12 mouse cellular contexts compared by ENCODE assay signal in the genomic region with DNA sequence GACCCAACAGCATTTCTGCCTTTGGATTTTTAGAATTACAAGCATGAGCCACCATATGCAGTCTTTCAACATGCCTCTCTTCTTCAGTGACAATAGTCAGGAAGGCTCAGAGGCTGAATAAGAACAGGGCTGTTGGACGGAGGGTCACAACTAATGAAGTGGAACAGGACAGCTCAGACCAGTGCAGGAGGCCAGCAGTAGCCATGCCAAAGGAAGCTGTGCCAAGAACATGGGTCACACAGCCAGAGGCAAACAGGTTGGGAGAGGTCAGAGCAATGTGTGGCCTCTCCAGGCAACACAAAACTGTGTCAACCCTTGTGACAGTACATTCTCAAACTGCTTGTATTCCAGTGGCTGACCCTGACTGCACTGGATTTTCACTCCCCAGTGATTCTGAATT. TPM values are rescaled to one million over a fixed set of nuclear protein-coding genes. Genes with fewer than 3 reads are reported as not detected.
DNase-seq lines count a peak whose midpoint lies in the region; ATAC-seq and TF ChIP-seq lines count a peak whose summit lies in the region.
"Had no signal": no experiment of that assay in that cellular context is flagged by ENCODE, and none has a peak within 500 bp of the region (broad histone marks: within the 10 kb centered on the region; RNA-seq: fewer than 3 reads in every experiment).

No protein-coding gene starts in this region.

- WGBS in heart, embryonic 11.5 days (ENCODE audit: insufficient replicate concordance), result 81% methylated on average over 1 of the region's 1 CpGs
- WGBS in forebrain, embryonic 15.5 days, result 33% methylated on average over 1 of the region's 1 CpGs
- 40% methylated on average over 1 of the region's 1 CpGs for WGBS in kidney, postnatal 0 days

- no peak for TF ChIP-seq CTCF in kidney, postnatal 0 days (IDR thresholded peaks at IDR 0.05; ENCODE audit: low read depth)

- no peak for ATAC-seq in heart, embryonic 11.5 days (replicated peaks; ENCODE audit: insufficient number of reproducible peaks, low FRiP score, low TSS enrichment)
- peak; percentile 60 for ATAC-seq in forebrain, embryonic 15.5 days (replicated peaks)
- ATAC-seq in kidney, postnatal 0 days (replicated peaks; ENCODE audit: low FRiP score, low read depth), result peak; percentile 69; the same call in 1 of the 2 replicates
- ATAC-seq in monocyte, adult 5-6 weeks (replicated peaks; ENCODE audit: insufficient number of reproducible peaks, low FRiP score, low TSS enrichment, poor library complexity, severe bottlenecking), result no peak
- ATAC-seq: inflammation-experienced regulatory T-cells, adult 6 months had no signal

- no peak overlapping the region for H3K4me2 ChIP-seq in heart, embryonic 11.5 days
- no peak overlapping the region for H3K4me2 ChIP-seq in forebrain, embryonic 15.5 days (replicated peaks)
- no peak overlapping the region for H3K4me2 ChIP-seq in kidney, postnatal 0 days (ENCODE audit: low read length)
- H3K4me2 ChIP-seq: limb, embryonic 12.5 days; neural tube, embryonic 13.5 days had no signal

- H3K4me1 ChIP-seq in heart, embryonic 11.5 days (ENCODE audit: control insufficient read depth, insufficient read depth, low read length), result no peaks in the 10 kb centered on the region
- no peaks in the 10 kb centered on the region for H3K4me1 ChIP-seq in forebrain, embryonic 15.5 days
- H3K4me1 ChIP-seq in kidney, postnatal 0 days (replicated peaks; ENCODE audit: insufficient read depth, low read length), result no peaks in the 10 kb centered on the region
- H3K4me1 ChIP-seq: embryonic facial prominence, embryonic 10.5 days; limb, embryonic 12.5 days; neural tube, embryonic 13.5 days had no signal

- no peak overlapping the region for H3K4me3 ChIP-seq in heart, embryonic 11.5 days (ENCODE audit: low read depth, low read length)
- no peak overlapping the region for H3K4me3 ChIP-seq in forebrain, embryonic 15.5 days
- no peak overlapping the region for H3K4me3 ChIP-seq in kidney, postnatal 0 days (replicated peaks; ENCODE audit: low read depth, low read length)
- H3K4me3 ChIP-seq: embryonic facial prominence, embryonic 10.5 days; limb, embryonic 12.5 days; neural tube, embryonic 13.5 days had no signal

- DNase-seq in heart, adult 18-20 months, result peak; percentile 67 to 73
- peak; percentile 84 for DNase-seq in adipocyte (ENCODE audit: low spot score)
- DNase-seq in kidney, postnatal 0 days (ENCODE audit: low spot score), result no peak
- no peak for DNase-seq in left cerebral cortex, adult 11 months (ENCODE audit: low spot score)
- DNase-seq in urinary bladder, postnatal 4 days (ENCODE audit: low spot score in 2 of 2), result no peak

- no peaks in the 10 kb centered on the region for H3K36me3 ChIP-seq in heart, embryonic 11.5 days (ENCODE audit: control insufficient read depth, insufficient read depth, low read length)
- no peaks in the 10 kb centered on the region for H3K36me3 ChIP-seq in forebrain, embryonic 15.5 days
- no peaks in the 10 kb centered on the region for H3K36me3 ChIP-seq in kidney, postnatal 0 days (ENCODE audit: insufficient read depth, low read length)
- H3K36me3 ChIP-seq: embryonic facial prominence, embryonic 10.5 days; limb, embryonic 12.5 days; neural tube, embryonic 13.5 days had no signal

- no peaks in the 10 kb centered on the region for H3K9me3 ChIP-seq in heart, embryonic 11.5 days (replicated peaks; ENCODE audit: control insufficient read depth, low read length)
- H3K9me3 ChIP-seq in forebrain, embryonic 15.5 days, result no peaks in the 10 kb centered on the region
- H3K9me3 ChIP-seq in kidney, postnatal 0 days (replicated peaks; ENCODE audit: low read length), result no peaks in the 10 kb centered on the region
- H3K9me3 ChIP-seq: embryonic facial prominence, embryonic 10.5 days; limb, embryonic 12.5 days; neural tube, embryonic 13.5 days had no signal

- H3K27ac ChIP-seq in heart, embryonic 11.5 days (ENCODE audit: low read depth, low read length), result no peak overlapping the region
- no peak overlapping the region for H3K27ac ChIP-seq in forebrain, embryonic 15.5 days (replicated peaks)
- no peak overlapping the region for H3K27ac ChIP-seq in kidney, postnatal 0 days
- H3K27ac ChIP-seq: embryonic facial prominence, embryonic 10.5 days; limb, embryonic 12.5 days; neural tube, embryonic 13.5 days had no signal

- H3K9ac ChIP-seq in heart, embryonic 11.5 days (ENCODE audit: low read depth, low read length), result no peak overlapping the region
- no peak overlapping the region for H3K9ac ChIP-seq in forebrain, embryonic 15.5 days (replicated peaks)
- no peak overlapping the region for H3K9ac ChIP-seq in kidney, postnatal 0 days (ENCODE audit: low read depth, low read length)
- H3K9ac ChIP-seq: limb, embryonic 12.5 days; neural tube, embryonic 13.5 days had no signal

- H3K27me3 ChIP-seq in heart, embryonic 11.5 days (ENCODE audit: control insufficient read depth, insufficient read depth, low read length), result no peaks in the 10 kb centered on the region
- no peaks in the 10 kb centered on the region for H3K27me3 ChIP-seq in forebrain, embryonic 15.5 days
- no peaks in the 10 kb centered on the region for H3K27me3 ChIP-seq in kidney, postnatal 0 days (ENCODE audit: insufficient read depth, low read length)
- H3K27me3 ChIP-seq: limb, embryonic 12.5 days; neural tube, embryonic 13.5 days had no signal

RNA-seq across cellular contexts. Expression of a gene that starts 6.7 kb away (rescaled TPM):
- total RNA-seq in heart, adult 18-20 months (2021), result 10 to 100 TPM; 33.1 to 35.1 TPM
- polyA plus RNA-seq in heart, embryonic 11.5 days (2014; fragmentation: Nextera tagmentation; extraction: Ambion mirVana), result 33.6 and 39.0 TPM in 2 replicates
- 27.7 and 27.9 TPM in 2 replicates for polyA plus RNA-seq in forebrain, embryonic 15.5 days (2015; fragmentation: Nextera tagmentation; extraction: Ambion mirVana)
- 18.8 and 20.1 TPM in 2 replicates for polyA plus RNA-seq in kidney, postnatal 0 days (2015; fragmentation: Nextera tagmentation; extraction: Ambion mirVana)
- total RNA-seq in monocyte, adult 5-6 weeks (2017), result 14.6 to 18.6 TPM (median 15.5 TPM) in 3 replicates

Comparison
In these comparisons a context has a peak if more than half of its experiments do, and no peak if none do; other contexts are left out.
1. DNase-seq: peak in heart, adult 18-20 months (2 of 2) and adipocyte (single experiment); none in kidney, postnatal 0 days (single experiment), left cerebral cortex, adult 11 months (single experiment) and urinary bladder, postnatal 4 days (0 of 2).
2. ATAC-seq: peak in forebrain, embryonic 15.5 days (single experiment) and kidney, postnatal 0 days (single experiment); none in heart, embryonic 11.5 days (single experiment) and monocyte, adult 5-6 weeks (single experiment).